Mouse (Mus musculus): ENCODE measurements at regions not wholly inside any gene's neighbourhood (a gene's known extent, or its start where the extent isn't known, plus 50 kb on each side); places are given as distances from the start of the nearest gene placed in this dataset.

DNA sequence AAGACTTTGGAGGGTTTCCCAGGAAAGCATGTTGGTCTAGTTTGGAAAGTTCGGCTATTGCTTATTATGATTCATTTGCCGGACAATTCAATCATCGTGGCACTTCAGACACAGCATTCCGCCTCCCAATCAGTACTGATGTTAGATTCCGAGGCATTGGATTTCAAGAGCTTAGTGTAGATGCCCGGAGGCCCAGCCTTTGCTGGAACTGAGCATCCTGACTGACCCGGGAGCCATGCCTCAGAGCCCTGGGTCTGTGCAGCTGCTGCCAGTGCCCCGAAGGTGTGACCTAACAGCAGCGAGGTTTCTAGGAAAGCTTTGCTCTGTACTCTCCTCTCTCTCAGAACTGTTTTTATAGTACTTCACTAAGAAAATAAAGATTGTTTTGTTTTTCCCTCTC is 156.0 kb downstream of the Bcl11a start:
- TF ChIP-seq GATA1 (IDR thresholded peaks at IDR 0.05; ENCODE audit: borderline replicate concordance, low read length) (no peak), FLI1 (IDR thresholded peaks at IDR 0.05; ENCODE audit: low read length) (no peak)

All from megakaryocyte, embryonic 14.5 days (primary cell).